Mouse (Mus musculus) ES-Bruce4 (cell line): ENCODE measurements around the gene Hlx.

ENCODE experiments used
- CTCF ChIP-seq: IDR thresholded peaks from one replicate; pipeline ENCODE4 v1.8.1; 2011; ENCODE audit warnings: low read depth, low read length
- POLR2A ChIP-seq: IDR thresholded peaks from one replicate; pipeline ENCODE4 v1.8.1; 2011; ENCODE audit warnings: low read length; ENCODE audit not compliant: insufficient read depth

DNA sequence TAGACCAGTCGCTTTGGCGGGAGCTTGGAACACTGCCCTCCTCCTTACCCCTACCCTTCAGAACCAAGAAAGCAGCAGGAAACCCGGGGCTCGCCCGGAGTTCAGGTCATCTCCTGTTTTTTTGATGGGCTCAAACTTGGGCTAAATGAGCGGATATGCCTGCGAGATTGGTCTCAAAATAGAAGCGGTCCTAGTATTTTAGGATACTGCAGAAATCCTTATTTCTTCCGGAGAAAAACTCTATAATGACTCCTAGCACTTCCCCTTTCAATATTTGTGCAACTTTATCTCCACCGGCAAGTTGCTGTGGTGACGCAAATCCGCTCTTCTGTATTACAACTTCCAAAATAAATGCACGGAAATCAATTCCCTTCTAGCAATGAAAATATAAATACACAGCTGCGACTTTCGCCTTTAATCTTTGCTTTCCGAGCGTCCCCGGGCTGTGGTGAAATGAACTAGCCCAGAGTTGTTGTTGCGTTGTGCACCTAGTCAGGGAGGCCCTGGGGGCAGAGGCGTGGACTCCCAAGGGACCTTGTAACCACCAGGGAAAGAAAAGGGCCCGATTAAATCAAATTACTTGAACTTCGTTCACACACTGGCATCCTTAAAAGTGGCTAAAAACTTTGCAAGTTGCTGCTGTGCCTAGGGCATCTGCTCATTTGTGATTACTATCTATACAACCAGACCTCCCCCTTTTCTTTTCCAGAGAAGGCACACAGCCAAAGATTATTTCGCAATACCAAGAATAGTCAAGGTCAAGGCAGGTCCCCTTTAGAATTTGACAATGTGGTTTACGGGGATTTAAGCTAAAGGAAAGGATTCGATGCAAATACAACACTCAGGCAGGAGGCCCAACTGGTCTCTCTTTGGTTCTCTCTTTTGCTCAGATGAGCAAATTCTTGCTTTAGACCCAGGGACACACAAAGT, 2.8 kb upstream of the Hlx start:
- TF ChIP-seq CTCF (no peak), POLR2A (no peak)
